Mouse (Mus musculus) frontal cortex, postnatal 14 days (tissue): Measurements from ENCODE around the gene Prdm1.

ENCODE experiments used
- DNase-seq, 2 experiments: peaks; one replicate each; pipeline ENCODE4 v3.0.0; 2022; ENCODE audit warnings: low spot score in 2 of 2

Gene Prdm1

GRCm38 (mm10) chr10:44456757-44457595 is 71.3 kb downstream of the Prdm1 start:
- DNase-seq: no peak

GRCm38 (mm10) chr10:44454753-44455152 is 73.5 kb downstream of the Prdm1 start:
- no peak for DNase-seq

- no peak for DNase-seq
These were observed 74.2 kb downstream of the Prdm1 start for GRCm38 (mm10) chr10:44454111-44454510.

GRCm38 (mm10) chr10:44450835-44451234 is 77.5 kb downstream of the Prdm1 start:
- DNase-seq: no peak

- no peak for DNase-seq
These were observed 78.2 kb downstream of the Prdm1 start for GRCm38 (mm10) chr10:44450108-44450507.

- DNase-seq: no peak
These were observed 78.6 kb downstream of the Prdm1 start for GRCm38 (mm10) chr10:44449666-44450065.

- no peak for DNase-seq
These were observed 80.1 kb downstream of the Prdm1 start for GRCm38 (mm10) chr10:44448165-44448564.

GRCm38 (mm10) chr10:44447406-44448139 is 80.7 kb downstream of the Prdm1 start:
- no peak for DNase-seq

- no peak for DNase-seq
These were observed 81.3 kb downstream of the Prdm1 start for GRCm38 (mm10) chr10:44447001-44447400.

GRCm38 (mm10) chr10:44444415-44444814 is 83.9 kb downstream of the Prdm1 start:
- no peak for DNase-seq

- DNase-seq: no peak
These were observed 84.6 kb downstream of the Prdm1 start for GRCm38 (mm10) chr10:44443696-44444095.

- no peak for DNase-seq
These were observed 88.6 kb downstream of the Prdm1 start for GRCm38 (mm10) chr10:44439732-44440131.

- no peak for DNase-seq
These were observed 90.7 kb downstream of the Prdm1 start for GRCm38 (mm10) chr10:44437614-44438013.

- DNase-seq: no peak
These were observed 92.3 kb downstream of the Prdm1 start for GRCm38 (mm10) chr10:44435956-44436355.

GRCm38 (mm10) chr10:44434702-44435181 is 93.6 kb downstream of the Prdm1 start:
- peak in 1 of 2 experiments; percentile 27 for DNase-seq

GRCm38 (mm10) chr10:44432235-44432634 is 96.1 kb downstream of the Prdm1 start:
- no peak for DNase-seq

GRCm38 (mm10) chr10:44431689-44432088 is 96.6 kb downstream of the Prdm1 start:
- no peak for DNase-seq

GRCm38 (mm10) chr10:44429177-44429888 is 99.0 kb downstream of the Prdm1 start:
- DNase-seq: no peak

GRCm38 (mm10) chr10:44427891-44428361 is 100.4 kb downstream of the Prdm1 start:
- DNase-seq: no peak

- DNase-seq: no peak
These were observed 100.9 kb downstream of the Prdm1 start for GRCm38 (mm10) chr10:44427426-44427825.

GRCm38 (mm10) chr10:44425013-44425412 is 103.3 kb downstream of the Prdm1 start:
- DNase-seq: no peak

- DNase-seq: no peak
These were observed 106.4 kb downstream of the Prdm1 start for GRCm38 (mm10) chr10:44421896-44422295.
